Mouse (Mus musculus) MEL (cell line): ENCODE measurements at regions not wholly inside any gene's neighbourhood (a gene's known extent, or its start where the extent isn't known, plus 50 kb on each side); places are given as distances from the start of the nearest gene placed in this dataset.

Experiments
- BHLHE40 ChIP-seq: IDR thresholded peaks from 2 replicates; pipeline ENCODE4 v1.6.1; 2012; ENCODE audit warnings: low read depth, mild to moderate bottlenecking, inconsistent platforms, low read length, improper control_type of control experiment, borderline replicate concordance
- CHD1 ChIP-seq: IDR thresholded peaks from 2 replicates; pipeline ENCODE4 v1.6.1; 2012; ENCODE audit warnings: low read depth, mild to moderate bottlenecking, inconsistent platforms, low read length, improper control_type of control experiment
- CTCF ChIP-seq, 3 experiments: IDR thresholded peaks in 2 of 3; conservative IDR thresholded peaks in 1 of 3; 2 replicates each; pipeline ENCODE4 v1.5.1; 2011 to 2012; ENCODE audit warnings: low read length in 3 of 3, low read depth in 2 of 3, mild to moderate bottlenecking in 2 of 3, improper control_type of control experiment in 1 of 3, inconsistent platforms in 1 of 3, mixed read lengths in 1 of 3, moderate library complexity in 1 of 3; ENCODE audit not compliant: control insufficient read depth in 1 of 3, insufficient read depth in 1 of 3, poor library complexity in 1 of 3, severe bottlenecking in 1 of 3
- GATA1 ChIP-seq: IDR thresholded peaks from 2 replicates; pipeline ENCODE4 v1.6.1; 2011; ENCODE audit warnings: low read depth, low read length, improper control_type of control experiment
- MAX ChIP-seq: IDR thresholded peaks from 2 replicates; pipeline ENCODE4 v1.6.1; 2011; ENCODE audit warnings: low read length, improper control_type of control experiment
- POLR2A ChIP-seq, 2 experiments: IDR thresholded peaks; 2 replicates each; pipeline ENCODE4 v1.6.1; 2011 to 2012; ENCODE audit warnings: low read length in 2 of 2, mild to moderate bottlenecking in 2 of 2, control low read depth in 1 of 2, improper control_type of control experiment in 1 of 2, low read depth in 1 of 2, moderate library complexity in 1 of 2; ENCODE audit not compliant: control insufficient read depth in 1 of 2, insufficient read depth in 1 of 2, poor library complexity in 1 of 2
- POLR2AphosphoS5 ChIP-seq: IDR thresholded peaks from 2 replicates; pipeline ENCODE4 v1.6.1; 2012; ENCODE audit warnings: low read depth, borderline replicate concordance, mild to moderate bottlenecking, inconsistent platforms, low read length, moderate library complexity, mixed read lengths
- RCOR1 ChIP-seq: IDR thresholded peaks from 2 replicates; pipeline ENCODE4 v1.6.1; 2012; ENCODE audit warnings: low read depth, mild to moderate bottlenecking, inconsistent platforms, low read length, improper control_type of control experiment
- ZC3H11A ChIP-seq: IDR thresholded peaks from 2 replicates; pipeline ENCODE4 v1.6.1; 2012; ENCODE audit warnings: low read depth, mild to moderate bottlenecking, inconsistent platforms, low read length, improper control_type of control experiment
- ZKSCAN1 ChIP-seq: IDR thresholded peaks from 2 replicates; pipeline ENCODE4 v1.6.1; 2012; ENCODE audit warnings: low read depth, mild to moderate bottlenecking, inconsistent platforms, low read length, improper control_type of control experiment, moderate library complexity
- ZNF384 ChIP-seq: IDR thresholded peaks from 2 replicates; pipeline ENCODE4 v1.6.1; 2012; ENCODE audit warnings: low read depth, mild to moderate bottlenecking, inconsistent platforms, low read length, improper control_type of control experiment

DNA sequence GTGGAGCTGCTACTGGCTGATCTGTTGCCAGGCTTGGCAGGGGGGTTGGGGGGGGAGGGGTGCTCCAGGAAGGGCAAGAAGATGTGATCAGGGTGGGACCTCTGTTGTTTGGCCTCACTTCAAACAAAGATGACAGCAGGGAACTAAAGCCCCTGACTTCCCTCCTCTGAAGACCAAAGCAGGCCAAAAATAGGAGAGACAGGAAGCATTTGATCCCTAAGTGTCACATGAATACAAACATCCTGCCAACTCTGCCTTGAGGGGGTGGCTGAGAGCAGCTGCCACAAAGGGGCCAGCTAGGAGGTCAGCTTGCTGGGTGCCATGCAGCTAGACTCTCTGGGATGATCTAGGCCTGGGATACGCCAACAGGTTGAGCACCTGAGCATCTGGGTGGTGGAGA, 56.3 kb upstream of the Lmo2 start:
- no peak for TF ChIP-seq CHD1
- TF ChIP-seq GATA1 = peak; percentile 25; the same call in 1 of the 2 replicates
- no peak for TF ChIP-seq ZNF384
- TF ChIP-seq ZKSCAN1 = no peak
- no peak for TF ChIP-seq POLR2AphosphoS5
- TF ChIP-seq BHLHE40 = peak; percentile 49; the same call in 1 of the 2 replicates
- TF ChIP-seq ZC3H11A = no peak
- no peak; the same call in 1 of the 2 replicates for TF ChIP-seq RCOR1
- no peak for TF ChIP-seq MAX
- no peak for TF ChIP-seq CTCF (IDR thresholded peaks at IDR 0.05 in 2 of 3, conservative IDR thresholded peaks at IDR 0.05 in 1 of 3; ENCODE audit: control insufficient read depth in 1 of 3, insufficient read depth in 1 of 3, low read depth in 2 of 3, low read length in 3 of 3, poor library complexity in 1 of 3, severe bottlenecking in 1 of 3)
- no peak for TF ChIP-seq POLR2A (IDR thresholded peaks at IDR 0.05; ENCODE audit: control insufficient read depth in 1 of 2, insufficient read depth in 1 of 2, low read depth in 1 of 2, low read length in 2 of 2, poor library complexity in 1 of 2)
